Mouse (Mus musculus): Measurements from ENCODE around the gene Spdye4c.

DNA sequence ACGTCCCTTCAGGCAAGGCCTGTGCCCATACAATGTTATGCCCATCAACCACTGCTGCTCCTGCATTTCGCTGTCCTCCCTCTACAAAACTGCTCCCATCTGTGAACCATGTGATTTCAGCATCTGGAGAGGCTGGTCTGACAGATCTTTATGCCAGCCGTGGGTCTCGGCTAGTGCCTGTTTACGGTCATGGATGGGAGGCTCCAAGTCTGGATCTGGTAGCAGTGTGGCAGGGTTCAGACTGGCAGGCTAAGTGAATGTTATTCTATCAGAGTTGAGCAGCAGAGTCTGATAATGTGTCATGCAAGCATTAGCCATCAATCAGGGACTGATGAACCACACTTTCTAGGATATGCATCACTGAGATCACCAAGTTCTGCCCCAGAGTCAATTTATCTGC lies 8.1 kb upstream of the Spdye4c start:
- TF ChIP-seq CTCF (IDR thresholded peaks at IDR 0.05) (no peak), EP300 (IDR thresholded peaks at IDR 0.05) (no peak)

Measured in lung, postnatal 0 days (tissue).